Mouse (Mus musculus): ENCODE measurements around the gene Dcpp3.
A peak's percentile ranks its signal among the peaks of the same experiment; 100 is the strongest.
"Not testable (repeated sequence)": the region's sequence is repeated elsewhere in the genome, so short reads cannot be mapped to it uniquely, and the experiment has no call there.

The Dcpp3 gene

DNA sequence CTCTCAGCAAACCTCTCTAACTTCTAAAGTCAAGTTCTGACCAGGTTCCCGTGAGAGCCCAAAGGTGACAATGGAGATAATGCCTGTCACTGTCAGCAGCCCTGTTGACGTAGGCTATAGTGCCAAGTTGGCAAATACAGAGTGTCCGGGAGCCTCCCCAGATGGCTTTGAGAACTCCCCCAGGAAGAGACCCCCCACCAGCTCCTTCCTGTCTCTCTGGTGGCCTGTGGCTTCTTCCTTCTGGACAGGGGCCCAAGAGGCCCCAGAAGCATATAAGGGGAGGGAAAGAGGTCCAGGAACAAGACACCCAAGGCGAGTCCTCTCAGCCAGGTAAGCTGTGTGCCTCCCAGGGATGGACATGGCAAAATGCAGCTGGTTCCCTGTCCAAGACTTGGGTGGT, at the start of gene Dcpp3:
TSS of gene Dcpp3 (plus strand) at position 301 of the 400 bp plus-strand sequence.
- DNase-seq = not testable (repeated sequence)

DNA sequence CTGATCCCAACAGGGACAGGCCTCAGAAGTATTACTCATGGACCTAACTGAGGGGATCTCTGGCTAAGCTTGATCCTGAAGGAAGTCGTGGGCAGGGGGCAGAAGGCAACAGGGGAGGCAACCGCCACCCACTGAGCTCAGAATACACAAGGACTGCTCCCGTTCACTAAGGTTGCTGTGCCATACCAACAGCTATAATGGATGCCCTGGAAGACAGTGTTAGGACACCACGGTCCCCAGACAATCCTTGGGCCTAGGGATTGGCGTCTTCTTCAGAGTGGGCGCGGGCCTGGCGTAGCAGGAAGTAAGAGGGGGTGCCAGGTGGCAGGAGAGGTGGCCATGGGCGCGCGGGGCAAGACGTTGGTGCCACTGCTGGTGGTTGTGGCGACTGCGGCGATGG, 49.5 kb upstream of the Dcpp3 start, which contains the start of gene Prss21:
TSS of gene Prss21 (plus strand) at position 301 of the 400 bp plus-strand sequence.
- no peak for DNase-seq

DNA sequence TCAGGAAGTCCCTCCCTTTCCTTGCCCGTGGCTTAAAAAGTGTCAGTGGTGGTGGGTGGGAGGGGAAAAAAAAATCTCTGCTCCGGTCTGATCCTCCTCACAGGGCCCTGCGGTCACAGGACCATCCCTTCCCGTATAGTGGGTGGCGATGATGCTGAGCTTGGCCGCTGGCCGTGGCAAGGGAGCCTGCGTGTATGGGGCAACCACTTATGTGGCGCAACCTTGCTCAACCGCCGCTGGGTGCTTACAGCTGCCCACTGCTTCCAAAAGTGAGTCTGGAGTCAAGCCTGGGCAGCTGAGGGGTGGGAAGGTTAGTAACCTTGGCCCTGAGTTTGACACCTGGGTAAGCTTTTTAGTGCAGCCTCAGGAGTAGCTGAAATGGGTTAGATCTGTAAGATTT, 48.7 kb upstream of the Dcpp3 start:
- no peak for DNase-seq

DNA sequence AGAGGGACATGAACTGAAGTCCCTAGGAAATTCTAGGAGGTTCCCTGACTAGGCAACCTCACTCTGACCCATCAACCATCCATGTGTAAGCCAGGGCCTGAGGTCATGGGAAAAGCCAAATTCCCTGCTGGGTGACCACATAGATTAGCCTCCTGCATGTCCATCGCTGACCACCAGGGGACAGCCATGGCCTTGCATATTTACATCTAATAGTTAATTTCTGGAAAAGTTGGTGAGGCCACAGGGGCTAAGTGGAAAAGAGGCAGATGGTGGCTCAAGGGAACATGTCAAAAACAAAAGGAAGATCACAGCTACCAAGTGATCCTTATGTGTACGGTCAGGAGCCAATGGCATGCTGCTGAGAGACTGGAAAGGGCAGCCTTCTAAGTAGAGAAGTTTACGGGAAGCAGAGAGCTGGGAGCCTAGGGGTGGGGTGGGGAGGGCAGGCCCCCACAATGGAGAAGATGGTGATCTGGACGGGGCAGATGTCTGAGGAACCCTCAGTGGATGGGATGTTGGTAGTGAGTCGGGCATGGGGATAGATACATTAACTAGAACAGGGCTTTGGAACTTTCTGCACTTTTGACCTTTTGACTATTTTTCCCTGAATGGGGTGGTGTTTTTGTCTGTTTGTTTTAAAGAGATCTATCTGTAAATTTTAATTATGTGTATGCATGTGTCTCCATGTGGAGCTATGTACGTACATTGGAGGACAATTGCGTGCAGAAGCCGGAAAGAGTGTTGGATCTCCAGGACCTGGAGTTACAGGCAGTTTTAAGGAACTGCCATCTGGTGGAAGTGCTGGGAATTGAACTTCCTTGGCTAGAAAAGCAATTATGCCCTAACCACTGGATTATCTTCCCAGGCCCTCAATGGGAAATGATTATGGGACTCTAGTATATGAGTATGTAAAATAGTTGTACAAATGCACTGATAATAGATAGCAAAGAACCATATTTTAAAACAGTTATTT, 43.1 kb upstream of the Dcpp3 start:
- peak; percentile 41 for DNase-seq

DNA sequence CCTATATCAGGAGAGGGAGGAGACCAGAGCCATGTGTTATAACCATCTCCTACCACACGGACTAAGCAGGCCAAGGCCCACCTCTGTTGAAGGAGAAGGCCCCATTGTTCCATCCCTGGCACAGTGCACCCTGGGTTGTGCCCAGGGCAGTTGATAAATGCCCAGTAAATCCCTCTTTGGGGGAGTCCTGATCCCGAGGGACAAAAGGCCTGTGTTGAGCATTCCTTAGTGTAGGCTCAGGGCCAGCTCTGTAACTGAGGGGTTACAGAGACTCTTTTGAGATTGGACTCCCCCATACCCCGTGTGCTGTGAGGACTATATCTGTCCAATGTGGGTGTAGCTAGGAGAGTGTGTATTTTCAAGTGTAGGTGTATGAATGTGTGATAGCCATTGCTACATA, 40.5 kb upstream of the Dcpp3 start:
- no peak for DNase-seq

DNA sequence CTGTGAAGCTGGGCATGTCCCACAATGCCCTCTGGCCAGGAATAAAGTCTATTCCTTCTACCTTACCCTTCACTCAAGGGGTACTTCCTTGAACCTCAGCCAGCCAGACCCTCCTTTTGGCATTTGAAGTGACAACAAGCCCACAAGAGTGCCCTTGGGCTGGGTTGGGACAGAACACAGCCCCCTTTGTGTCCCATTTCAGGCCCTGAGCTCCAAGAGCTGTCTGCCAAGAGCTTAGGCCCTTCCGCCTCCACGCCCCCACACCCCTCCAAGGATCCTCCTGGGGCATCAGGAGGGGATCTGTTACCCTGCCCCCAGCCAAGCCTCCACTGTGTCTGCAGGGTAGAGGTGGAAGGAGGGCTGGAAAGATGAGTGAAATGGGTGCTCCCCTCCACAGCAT, 40.1 kb upstream of the Dcpp3 start:
- no peak for DNase-seq

DNA sequence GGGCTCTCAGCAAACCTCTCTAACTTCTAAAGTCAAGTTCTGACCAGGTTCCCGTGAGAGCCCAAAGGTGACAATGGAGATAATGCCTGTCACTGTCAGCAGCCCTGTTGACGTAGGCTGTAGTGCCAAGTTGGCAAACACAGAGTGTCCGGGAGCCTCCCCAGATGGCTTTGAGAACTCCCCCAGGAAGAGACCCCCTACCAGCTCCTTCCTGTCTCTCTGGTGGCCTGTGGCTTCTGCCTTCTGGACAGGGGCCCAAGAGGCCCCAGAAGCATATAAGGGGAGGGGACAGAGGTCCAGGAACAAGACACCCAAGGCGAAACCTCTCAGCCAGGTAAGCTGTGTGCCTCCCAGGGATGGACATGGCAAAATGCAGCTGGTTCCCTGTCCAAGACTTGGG, 36.7 kb upstream of the Dcpp3 start, which contains the start of the genes Dcpp1 and Dcpp2:
TSS of gene Dcpp1 (plus strand) at position 301 of the 400 bp plus-strand sequence.
TSS of gene Dcpp2 (plus strand) at position 305 of the 400 bp plus-strand sequence.
- DNase-seq = not testable (repeated sequence)

DNA sequence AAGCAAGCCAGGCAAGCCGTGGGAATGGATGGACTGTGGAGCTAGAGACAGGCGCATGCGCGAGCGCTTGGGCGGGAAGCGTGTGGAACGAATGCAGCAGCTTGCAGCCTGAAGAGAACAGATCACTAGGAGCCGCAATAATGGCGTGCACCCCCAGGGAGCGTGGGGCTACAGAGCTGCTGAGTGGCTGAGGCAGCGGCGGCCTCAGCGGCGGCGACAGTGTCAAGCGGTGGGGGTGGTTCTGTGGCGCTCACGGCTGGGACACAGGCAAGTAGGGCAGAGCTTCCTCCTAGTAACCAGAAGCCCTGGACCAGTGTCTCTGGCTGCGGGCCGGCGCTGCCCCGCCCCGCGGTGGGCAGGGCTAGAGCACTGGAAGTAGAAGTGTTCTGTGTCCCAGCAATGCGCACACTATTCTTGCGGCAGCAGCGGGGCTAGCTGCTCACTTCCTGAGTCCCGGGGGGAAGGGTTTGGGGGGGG, 7.3 kb downstream of the Dcpp3 start:
- peak; percentile 95 for DNase-seq

DNA sequence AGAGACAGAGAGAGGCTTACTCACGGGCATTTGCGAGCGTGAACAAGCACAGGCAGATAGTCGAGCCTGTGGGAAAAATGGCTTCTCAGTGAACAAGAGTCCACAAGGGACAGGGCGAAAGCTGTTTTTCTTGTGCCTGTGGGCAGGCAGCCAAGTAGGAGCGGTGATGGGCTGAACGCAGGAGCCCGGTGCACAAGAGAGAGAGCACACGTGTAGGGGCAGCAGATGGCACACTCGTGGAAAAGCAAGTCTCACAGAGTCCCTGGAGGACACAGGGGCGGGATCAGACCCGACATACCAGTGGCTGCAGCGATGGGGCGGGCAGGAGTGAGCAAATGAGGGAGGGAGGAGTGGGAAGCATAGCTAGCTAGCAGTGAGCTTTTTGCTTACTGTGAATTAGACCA, 7.8 kb downstream of the Dcpp3 start:
- peak; percentile 57 for DNase-seq

DNA sequence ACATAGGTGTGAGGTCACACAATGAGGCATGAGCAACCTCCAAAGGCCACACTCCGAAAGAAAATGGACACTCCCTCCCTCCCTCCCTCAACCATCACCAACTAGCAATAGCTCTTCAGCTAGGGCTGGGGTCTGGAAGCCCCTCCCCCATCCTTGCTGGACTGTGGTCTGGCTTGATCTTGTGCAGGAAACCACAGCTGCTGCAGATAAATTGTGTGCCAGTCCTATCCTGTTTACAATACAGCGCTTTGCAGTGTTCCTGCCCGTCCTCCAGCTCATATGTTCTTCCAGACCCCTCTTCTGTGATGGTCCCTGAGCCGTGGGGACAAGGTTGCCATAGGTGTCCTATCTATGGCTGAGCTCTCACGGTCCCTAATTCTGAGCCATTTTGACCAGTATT, 13.9 kb downstream of the Dcpp3 start:
- DNase-seq = no peak

DNA sequence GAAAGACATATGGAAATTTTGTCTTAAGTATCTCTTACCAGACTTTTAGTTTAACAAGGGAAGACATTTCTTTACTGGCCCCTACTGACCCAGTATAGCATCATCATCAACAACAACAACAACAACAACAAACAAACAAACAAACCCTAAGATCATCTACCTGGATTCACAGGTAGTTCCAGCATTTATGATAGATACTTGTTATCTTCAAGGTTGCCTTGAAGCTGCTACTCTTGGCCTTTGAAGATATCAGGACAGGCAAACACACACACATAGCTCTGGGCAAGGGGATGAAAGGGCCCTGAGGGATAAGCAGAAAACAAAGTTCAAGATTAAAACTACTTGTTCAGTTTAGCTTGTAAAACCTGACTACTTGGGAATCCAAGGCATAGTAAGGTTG, 24.1 kb downstream of the Dcpp3 start, which contains the start of gene Sbp:
TSS of gene Sbp (plus strand) at position 301 of the 400 bp plus-strand sequence.
- no peak for DNase-seq

DNA sequence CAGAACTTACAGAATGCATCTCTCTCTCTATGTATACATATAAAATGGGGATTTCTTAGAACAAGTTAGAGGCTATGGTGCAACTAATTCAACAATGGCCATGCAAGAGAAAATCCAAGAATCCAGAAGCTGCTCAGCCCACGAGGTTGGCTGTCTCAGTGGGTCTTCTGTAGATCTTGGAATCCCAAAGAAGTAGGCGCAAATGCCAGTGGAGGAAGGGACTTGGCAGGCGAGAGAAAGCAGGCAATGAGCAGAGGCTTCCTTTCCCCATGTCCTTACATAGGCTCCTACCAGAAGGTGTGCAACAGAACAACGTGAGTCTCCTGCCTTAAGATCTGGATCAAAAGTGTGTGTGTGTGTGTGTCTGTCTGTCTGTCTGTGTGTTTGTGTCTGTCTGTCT, 30.2 kb downstream of the Dcpp3 start:
- not testable (repeated sequence) for DNase-seq

DNA sequence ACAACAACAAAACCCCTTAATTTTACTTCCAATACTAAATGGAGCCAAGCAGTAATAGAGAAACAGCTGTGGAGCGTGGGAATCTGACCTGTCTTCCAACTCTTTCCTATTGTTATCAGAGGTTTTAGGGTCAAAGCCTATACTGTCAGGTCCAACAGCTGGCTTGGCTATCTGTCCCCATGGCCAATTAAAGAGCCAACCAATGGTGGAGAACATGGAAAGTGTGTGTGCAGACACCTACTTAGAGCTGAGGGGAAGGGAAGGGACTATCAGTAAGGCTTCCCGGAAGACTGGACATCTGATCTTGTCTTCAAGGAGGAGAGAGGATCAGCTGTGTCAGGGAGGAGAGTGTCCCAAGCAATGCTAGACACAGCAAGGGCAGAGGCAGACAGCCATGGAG, 31.8 kb downstream of the Dcpp3 start:
- DNase-seq = no peak

DNA sequence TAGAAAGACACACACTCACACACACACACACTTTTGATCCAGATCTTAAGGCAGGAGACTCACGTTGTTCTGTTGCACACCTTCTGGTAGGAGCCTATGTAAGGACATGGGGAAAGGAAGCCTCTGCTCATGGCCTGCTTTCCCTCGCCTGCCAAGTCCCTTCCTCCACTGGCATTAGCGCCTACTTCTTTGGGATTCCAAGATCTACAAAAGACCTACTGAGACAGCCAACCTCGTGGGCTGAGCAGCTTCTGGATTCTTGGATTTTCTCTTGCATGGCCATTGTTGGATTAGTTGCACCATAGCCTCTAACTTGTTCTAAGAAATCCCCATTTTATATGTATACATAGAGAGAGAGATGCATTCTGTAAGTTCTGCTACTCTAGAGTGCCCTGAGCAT, 33.6 kb downstream of the Dcpp3 start:
- not testable (repeated sequence) for DNase-seq

DNA sequence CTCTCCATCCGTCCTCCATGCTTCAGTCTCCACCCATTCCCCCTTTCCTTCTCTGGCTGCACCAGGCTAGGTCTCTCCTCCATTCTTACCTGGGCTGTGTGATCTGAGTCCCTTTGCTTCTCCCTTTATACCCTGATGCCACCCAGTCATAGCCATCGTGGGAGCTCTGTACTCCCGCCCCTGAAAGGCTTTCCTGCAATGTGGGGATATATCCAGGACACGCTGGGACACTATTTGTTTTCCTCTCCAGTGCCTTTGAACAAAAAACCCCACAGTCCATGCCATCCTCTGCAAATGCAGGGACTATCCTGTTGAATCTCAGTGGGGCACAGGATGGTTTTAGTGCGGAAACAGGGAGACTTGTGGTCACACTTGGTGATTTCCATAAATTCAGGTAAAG, 37.9 kb downstream of the Dcpp3 start, which contains the start of gene Sbpl:
TSS of gene Sbpl (minus strand) at position 101 of the 400 bp plus-strand sequence.
- DNase-seq = no peak

DNA sequence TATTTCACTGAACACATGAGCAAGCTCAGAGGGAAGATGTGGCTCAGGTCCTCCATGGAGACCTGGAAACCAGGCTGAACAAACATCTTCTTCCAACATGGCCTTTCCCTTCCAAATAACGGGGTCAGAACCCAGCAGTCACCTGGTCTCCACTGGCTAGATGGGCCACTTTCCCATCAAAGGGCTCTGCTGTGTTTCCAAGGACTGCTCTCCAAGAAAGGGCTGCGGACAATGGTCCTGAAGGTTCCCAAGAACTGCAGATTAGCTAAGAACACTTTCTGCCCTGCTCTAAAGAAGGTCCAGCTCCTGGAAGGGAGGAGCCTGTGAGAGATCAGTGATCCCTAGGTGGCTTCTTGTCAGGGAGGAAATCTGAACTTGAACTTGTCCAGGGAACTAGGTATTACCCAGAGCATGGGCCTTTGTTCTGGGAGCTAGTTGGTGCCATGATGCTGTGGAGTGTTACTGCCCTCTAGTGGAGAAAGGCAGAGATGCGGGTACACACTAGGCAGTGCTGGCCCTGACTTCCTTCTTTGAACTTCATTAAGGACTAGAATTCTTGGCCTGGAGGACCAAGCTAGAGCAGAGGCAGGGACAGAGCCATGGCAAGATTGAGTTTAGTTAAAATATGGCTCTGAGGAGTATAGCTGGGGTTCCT, 43.0 kb downstream of the Dcpp3 start:
- peak; percentile 70 for DNase-seq

DNA sequence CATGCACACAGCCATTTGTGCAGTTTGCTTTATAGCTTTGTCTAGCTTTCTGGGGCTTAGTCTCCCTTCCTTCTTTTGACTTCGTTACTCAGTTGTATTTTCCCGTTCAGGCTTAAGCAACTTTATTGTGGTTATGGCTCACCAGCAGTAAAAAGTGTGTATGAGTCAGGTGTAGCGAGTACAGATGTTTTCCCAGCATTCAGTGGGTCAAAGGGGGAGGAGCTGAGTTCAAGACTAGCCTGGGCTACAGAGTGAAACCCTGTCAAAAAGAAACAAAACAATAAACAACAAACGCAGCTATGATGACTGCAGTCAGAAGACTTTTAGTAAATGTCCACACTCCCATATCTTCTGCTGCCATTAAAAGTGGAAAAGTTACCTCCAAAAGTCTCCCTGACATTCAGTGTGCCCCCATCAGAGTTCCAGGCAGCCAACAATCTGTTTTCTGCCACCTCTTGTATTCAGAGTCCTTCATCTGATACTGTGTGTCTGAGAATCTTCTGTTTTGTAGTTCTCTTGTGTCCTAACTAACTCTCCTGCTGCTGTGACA, 44.4 kb downstream of the Dcpp3 start:
- no peak for DNase-seq

DNA sequence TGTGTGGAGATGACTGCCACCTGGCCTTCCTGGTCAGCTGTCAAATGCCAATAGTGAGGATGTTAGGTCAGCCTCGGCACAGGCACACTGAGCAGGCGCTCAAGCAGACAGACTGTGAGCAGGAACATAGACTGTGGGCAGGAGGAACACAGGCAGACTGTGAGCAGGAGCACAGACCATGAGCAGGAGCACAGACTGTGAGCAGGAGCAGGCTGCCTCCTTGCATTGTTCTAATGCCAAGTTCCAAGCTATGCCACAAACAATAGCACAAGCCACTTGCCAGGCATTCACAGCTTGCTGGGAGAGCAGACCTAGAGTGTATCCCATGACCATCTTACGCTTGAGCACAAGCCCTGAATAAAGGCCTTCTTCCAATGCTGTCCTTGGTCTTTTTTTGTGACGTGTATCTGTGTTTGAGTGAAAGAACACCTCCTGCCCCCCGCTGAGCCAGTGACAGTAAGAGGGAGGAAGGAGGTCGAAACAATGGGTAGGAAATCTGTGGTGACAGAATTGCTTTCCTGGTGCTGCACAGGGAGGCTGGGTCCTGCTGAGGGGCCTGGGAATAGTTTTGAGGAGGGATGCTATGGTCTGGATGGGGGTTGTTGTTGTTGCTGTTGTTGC, 48.7 kb downstream of the Dcpp3 start:
- no peak for DNase-seq

DNA sequence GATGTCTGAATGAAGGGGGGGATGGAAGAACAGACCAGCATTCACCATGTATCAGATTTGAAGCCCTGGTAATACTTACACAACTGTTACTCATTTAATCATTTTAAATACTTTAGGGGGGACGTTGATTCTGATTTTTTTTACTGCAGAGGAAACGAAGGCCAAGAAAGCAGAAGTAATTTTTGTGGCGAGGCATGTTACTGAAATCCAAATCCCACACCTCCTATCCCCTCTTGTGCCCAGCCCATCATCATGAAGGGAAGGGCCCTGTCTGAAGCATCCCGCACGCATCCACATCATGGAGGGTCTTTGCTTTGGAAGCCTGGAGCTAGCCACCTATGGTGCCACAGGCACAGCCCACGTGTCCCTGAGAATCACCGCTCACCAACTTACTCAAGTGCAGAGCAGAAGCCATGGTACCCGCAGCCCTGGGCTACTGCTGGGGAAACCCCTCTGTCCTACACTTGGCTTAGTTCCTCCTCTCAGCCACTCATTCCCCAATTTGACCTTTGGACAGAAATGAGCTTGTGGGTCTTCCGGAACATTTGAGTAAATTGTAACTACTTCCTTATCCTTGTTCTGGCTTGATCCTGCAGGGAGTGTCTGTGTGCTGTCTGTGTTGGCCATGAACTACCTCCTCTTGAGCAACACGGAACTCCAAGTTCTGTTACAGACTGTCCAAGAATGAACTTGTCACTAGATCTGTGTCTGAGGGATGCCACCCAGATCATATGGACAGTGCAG, 49.6 kb downstream of the Dcpp3 start:
- DNase-seq = peak; percentile 56

DNA sequence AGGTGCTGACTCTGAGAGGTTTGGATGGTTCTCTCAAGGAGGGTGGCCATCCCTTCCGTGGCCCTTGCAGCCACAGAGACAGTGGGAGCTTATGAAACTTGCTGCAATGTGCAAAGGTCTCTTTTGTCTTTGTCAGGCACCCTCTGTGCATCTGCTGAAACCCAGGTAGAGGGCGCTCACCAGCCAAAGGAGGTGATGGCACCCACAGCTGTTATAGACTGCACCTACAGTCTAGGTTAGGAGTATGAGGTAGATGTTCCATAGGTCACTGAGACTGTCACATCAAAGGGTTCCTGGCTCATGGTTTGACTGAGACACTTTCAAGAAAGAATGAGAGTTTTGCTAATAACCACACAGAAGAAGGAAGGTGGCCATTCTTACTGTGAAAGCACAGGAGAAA, 51.5 kb downstream of the Dcpp3 start:
- peak; percentile 30 for DNase-seq

Measured in kidney, adult 11 months (tissue).